Mouse (Mus musculus) CD4-positive helper T cell, adult 2 months (primary cell): Measurements from ENCODE around the gene Fam49a.

ENCODE experiments used
- DNase-seq: peaks from one replicate; pipeline ENCODE4 v3.0.0-alpha.2; 2012; ENCODE audit warnings: low read depth, missing footprints, low spot score

Gene Fam49a

DNA sequence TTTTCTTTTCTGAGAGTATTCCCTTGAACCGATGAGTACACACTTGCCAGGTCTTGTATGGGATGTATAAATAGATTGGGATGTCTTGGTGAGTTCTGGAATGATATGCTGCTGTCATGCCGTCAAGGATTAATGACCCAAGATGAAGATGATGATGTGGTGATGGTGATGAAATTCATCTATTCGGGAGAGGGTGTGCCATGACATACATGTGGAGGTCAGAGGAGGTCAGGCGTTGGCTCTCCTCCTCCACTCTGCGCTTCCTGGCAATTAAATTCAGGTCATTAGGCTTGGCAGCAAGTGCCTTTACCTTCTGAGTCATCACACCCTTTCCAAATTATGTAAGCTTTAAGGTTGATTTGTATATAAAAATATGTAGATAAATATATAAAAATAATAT lies 95.0 kb downstream of the Fam49a start:
- DNase-seq: no peak

DNA sequence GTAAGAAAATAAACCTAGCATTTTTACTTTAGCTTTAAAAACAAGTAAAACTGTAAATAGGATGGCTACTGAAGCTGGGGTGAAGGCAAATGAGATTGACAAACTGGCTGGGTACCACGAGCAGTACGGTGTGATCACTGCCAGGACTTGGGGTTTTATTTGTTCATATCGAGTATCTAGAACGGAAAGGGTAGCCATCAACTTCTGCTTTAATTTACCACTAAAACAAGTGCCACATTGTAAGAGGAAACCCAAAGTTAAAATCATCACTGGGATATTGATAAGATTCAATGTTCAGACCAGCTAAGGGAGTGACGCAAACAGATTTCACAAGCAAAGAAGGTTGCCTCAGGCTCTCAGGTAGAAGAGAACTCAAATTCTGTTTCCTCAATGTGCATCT lies 98.0 kb downstream of the Fam49a start:
- DNase-seq: no peak

DNA sequence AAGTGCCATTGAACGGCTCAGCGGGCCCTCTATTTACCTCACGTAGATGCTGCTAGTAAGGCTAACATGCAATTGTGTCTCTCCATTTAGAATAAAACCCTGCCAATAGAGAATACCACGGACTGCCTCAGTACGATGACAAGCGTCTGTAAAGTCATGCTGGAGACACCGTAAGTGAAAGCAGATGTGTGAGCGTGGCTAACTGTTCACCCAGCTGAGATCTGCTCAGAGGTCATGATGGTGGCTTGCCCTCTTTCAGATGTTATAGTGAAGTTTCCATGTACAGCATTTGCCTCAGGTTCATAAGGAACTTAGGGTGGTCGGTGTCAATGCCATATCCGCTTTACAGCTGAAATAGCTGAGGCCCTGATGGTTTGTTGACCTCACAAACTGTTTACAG lies 100.4 kb downstream of the Fam49a start:
- no peak for DNase-seq

DNA sequence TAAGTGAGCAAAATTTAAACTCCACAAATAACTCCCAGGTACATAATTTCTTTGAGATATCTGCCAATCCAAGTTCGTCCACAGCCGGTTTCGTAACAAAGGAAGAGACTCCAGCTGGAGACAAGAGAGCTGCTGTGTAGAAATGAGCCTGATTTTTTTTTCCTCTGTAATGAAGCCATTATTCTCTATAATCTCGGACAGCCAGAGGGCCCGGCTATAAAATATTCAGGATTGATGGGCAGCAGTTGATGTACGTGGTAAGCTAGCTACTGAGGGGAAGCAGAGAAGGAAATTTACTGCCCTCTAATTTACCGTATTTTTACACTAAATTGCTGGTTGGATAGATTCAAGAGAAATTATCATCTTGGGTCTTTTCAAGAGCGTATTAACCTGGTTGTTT lies 102.3 kb downstream of the Fam49a start:
- DNase-seq: no peak

DNA sequence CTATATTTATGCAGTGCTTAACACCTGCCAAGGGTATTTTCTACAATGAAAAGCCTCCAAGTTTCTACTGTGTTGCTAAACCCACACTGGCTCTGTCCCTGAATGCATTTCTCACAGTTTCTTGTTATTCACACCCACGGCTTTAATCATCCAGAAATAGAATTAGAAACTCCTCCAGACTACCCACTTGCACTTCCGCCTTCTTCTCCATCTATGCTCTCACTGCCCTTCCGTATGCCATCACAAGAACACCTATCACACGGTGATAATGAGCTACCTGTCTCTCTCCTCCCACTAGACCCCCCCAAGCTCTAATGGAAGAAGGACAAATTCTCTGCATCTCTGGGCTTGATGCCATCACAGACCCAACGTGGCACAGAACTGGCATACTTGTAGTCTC lies 105.5 kb downstream of the Fam49a start:
- DNase-seq: no peak

DNA sequence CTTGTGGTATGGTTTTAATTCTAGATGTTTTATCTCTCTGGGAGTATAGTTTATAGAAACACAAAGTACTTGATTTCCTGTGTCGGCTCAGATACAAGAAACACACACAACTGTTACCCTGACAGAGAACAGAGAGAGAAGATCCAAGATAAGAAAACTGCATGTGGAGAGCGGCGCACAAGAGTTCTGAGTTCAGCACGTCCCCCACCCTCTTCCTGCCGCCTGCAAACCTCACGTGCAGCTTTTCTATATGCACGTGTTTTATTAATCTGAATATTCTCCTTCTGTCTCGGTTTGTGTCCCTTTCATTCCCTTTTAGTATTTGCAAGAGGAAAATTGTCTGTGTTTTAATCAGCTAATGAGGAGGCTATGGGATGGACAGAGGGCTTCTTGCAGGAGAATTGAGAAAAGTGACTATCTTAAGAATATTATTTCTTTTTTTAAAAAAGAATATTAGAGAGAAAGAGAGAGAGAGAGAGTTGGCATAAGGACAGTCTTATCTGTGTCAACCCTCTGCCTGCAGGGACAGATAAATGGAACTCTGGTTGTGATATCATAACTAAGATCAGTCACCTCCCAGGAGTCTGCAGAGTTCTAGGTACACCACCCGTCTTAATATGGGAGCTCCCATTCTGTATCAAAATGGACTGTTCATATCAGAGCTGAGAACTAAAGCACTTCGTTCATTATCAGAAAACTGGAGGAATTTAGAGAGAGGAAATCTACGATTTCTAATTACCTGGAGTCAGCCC lies 111.3 kb downstream of the Fam49a start:
- DNase-seq: peak; percentile 61

DNA sequence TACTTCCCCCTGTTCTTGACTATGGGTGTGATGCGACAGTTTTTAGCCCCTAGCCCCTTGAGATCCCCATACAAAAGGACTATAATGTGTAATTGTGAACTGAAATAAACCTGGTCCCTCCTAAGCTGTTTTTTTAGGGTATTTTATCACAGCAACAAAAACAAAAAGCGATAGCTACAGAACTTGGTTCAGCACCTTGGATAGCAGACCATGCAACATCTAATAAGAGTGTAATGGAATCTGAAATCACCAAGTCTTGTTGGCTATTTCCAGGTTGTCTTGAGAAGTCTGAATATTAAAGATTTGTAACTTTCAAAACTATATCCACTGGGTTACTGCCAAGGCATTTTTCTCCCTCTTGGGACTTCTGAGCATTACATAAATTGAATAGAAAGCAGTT lies 117.1 kb downstream of the Fam49a start:
- no peak for DNase-seq

DNA sequence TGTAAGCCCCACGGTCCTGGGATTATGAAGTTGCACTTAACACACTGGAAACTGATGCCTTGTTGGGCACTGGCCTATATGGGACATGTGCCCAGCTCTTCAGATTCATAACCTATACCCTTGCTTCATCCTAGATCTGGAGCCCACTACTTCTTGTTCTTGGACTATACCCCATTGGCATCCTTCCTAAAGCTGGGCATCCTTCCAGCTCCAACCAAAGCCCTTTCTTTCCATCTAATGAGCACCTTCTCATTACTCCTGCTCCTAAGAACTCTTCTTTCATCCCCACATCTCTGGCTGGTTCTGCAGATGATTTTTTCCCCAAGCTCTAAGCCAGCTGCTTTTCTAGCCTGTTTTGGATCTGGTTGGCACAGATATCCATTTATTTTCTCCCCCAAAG lies 127.3 kb downstream of the Fam49a start:
- DNase-seq: no peak

DNA sequence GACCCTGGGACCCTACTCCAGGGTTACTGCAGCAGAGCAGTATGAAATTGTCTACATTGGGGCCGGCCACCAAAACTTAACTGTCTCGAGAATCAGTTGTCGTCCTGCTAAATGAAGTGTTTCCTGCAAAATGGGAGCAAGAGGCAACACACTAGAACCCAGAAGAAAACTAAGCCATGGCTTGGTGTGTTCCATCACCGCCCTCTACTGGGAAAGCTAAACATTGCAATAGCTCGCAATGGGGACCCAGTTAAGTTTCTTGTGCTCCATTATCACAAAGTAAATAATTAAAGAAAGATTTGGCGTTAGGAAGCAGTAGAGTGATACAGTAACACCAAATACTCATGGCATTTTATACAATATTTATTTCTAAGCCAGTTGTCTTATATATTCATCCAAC lies 134.3 kb downstream of the Fam49a start:
- DNase-seq: peak; percentile 55

DNA sequence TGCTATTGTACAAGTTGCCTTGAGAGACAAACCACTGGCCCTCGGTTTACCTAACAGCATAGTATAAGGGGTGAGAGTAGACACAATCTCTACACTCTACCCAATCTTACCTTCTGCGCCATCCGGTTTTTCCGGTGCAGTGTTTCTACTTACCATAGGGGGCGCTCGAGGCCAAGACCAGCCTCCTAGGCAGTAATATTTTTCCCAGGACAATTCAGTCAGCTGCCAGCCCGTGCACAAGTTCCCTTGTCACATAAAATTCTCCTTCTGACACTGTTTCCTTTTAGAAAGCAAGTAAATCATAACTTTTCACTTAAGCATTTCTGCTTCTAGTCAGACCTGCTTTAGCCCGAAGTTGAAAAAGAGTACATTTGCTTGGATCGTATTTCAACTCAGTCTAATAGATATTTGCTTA lies 139.1 kb downstream of the Fam49a start:
- DNase-seq: peak; percentile 58

DNA sequence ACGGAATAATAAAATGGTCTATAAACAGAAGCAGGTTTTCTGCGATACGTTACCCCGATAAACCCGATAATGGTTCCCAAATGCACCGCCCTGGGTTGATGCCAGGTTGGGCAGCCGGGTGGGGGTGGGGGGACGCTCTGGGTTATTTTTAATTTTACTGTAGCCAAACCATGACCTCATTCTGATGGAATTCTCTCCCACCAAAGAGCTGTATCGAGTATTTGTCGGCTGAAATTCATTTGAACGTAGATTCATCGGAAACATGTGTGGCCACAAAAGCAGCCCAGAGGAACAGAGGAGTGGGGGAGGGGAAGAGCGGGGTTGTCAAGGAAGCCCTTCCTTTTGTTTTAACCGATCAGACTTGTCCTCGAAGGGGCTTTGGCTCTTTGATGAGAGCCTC lies 139.6 kb downstream of the Fam49a start:
- DNase-seq: peak; percentile 19

DNA sequence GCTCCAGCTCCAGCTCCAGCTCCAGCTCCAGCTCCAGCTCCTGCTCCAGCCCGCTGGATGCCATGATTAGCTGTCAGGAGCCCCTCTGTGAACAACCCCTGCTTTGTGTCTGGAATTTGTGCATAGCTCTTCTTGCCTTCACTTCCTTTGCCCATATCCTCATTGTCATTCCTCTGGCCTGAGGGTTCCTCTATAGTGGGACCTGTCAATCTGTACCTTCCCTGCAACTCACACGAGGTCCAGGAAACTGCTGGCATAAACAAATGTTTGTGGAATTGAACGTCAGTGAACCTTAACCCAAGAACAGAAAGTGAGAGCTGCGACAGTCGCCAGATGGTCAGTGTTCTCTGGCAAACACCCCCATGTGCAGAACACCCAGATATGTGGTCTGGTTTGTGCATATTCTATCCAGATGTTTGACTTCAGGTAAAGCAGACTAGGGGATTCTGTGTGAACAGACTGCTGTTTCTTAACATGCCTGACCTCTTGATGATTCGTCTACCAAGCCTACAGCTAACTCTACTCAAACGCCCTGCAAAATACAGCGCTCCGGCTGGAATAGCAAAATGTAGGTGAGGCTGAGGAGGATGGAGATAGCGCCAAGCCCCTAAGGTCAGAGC lies 143.7 kb downstream of the Fam49a start:
- no peak for DNase-seq

DNA sequence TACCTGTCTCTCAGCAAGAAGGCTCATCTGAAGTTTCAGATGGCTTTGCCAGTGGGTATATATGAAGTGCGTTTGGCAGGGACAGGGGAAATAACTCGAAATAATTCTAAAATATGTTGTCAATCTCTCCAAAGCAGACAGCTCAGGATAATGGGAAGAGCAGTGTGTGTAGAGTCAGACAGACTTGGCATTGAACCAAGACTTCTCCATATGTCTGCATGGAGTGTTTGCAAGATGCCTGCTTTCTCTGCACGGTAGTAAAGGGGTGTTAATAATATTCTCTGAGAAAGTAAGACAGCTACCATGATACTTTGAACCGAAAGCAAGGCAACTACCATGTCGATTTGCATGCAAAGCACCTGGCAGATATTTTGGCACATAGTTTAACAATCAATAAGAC lies 147.1 kb downstream of the Fam49a start:
- DNase-seq: no peak

DNA sequence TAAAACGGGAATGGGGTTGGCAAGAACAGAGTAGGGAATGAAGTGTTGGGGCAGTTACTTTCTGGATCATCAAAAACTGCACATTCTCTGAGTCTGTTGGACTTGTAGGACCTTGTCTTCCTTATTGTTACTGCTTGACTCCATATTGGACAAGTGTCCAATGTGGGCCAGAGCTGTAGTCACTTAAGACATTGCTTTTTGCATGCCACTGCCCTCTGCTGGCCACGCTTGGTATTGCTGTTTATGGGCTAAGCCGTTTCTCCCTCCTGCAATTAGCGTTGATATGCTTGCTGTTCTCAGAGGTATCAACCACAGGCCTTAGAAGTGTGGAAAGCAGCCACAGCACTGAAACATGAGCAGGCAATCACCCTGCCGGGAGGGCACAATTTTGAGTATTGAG lies 150.7 kb downstream of the Fam49a start:
- peak; percentile 64 for DNase-seq

DNA sequence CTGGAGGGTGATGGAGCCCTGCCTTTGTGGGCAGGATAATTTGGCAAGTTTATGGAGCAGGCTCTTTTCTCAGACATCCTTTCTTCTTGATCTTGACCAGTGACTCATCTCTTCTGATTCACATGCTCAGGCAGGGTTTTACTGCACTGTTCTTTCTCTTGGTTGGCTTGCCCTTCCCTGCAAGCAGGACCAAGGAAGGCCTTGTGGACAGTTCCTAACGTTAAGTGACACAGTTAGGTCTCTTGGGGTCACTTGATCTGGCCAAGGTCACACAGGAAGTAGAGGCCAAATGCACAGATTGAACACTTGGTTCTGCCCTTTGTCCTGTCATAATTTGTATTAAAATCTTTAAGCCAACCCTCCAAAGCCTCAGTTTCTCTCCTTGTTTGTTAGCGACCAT lies 158.5 kb downstream of the Fam49a start:
- no peak for DNase-seq

DNA sequence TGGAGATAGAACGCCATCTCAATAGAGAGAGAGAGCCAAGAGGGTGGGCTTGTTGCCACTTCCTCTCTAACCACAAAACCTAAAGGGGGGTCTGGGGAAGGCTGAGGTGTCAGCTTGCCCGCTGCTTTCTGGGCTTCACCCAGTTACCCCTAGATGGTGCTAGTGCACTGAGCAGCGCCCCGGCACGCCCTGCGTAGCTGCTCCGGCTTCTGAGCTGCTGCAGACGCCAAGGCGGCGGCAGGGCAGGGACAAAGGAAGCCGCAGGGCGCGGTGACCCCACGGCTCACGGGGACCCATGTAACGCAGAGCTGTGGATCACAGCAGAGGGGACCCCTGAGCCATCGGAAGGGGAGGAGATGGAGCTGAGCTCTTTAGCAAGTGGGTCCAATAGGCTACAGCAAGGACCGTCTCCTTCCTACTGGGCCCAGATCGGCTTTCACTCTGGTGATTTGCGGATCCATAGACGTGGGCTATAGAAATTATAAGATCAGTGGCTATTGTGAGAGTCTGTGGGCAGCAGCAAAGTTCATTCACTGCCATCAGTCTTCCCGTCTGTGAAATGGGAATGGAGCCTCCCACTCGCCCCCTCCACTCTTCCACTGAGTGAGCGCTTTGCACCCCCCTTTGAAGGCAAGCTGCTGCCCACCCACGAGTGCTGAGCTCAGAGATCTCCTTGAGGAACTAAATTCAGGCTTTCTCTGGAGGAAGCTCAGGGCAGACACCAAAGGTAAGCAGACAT lies 159.1 kb downstream of the Fam49a start:
- DNase-seq: peak; percentile 67

DNA sequence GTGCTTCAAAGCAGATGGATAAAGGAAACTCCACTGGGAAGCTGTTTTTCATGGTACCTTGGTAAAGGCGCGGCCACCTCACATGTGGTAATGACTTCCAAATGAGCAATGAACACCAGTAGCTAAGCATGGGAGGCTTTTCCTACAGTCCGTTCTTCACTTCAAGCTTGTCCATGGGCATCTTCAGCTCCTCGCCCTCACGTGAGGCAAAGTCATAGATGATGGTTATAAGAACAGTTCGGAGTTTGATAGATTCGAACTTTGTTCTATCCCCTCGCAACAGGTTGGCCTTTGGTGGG lies 159.6 kb downstream of the Fam49a start:
- DNase-seq: no peak

DNA sequence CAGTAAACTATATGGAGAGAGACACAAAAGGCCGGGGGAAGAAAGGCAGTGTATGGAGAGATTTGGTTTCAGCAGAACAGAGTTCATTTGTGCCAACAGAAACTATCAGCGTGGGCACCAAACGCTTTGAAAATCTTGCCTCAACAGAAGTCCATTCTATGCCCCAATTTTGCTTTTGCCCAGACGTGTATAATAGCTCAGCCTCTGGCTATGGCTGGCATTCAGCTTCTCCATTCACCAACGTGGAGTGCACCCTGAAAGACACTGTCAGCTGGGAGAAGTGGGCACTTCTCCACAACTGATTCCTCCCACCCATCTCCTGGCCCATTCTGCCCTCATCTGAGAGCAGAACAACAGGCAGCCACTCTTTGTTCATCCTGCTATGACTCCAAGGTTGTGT lies 163.2 kb downstream of the Fam49a start:
- DNase-seq: no peak

DNA sequence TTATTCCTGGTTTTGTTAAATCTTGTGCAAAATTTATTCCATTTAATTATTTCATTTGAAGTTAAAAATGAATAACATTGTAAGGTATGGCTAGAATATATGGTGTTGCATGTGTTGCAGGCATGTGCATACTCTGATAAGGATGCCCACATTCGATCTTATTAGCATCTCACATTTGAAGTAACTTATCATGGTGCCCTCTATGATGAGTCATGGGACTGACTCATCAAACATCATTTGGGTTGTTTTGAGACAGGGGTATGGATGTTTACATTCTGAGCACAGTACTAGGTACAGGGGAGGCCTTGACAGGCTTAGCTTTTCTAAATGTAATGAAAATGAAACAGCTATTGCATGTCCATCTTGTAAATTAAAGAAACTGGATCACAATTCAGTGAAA lies 165.3 kb downstream of the Fam49a start:
- DNase-seq: no peak

DNA sequence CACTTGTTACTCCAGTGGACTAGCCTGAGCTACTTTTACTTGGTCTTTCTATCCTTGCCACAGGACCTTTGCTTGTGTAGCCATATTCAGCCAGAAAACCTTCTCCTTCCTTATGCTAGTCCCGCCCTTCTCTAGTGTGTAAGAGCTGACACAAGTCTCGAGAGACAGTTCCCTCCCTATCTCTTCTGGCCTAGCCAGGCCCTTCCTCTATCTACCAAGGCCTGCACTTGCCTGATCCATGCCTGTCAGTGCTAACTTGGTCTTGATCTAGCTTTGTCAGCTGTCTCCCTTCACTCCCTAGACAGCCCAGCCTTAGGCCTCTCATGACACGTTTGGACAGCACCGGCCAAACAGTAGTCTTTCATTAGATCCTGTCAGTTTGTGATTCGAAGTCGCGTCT lies 166.9 kb downstream of the Fam49a start:
- no peak for DNase-seq
